Mouse (Mus musculus): ENCODE measurements around the gene Ccdc181. TPM values are rescaled to one million over a fixed set of nuclear protein-coding genes. Genes with fewer than 3 reads are reported as not detected.

Gene Ccdc181
- total and polyA plus RNA-seq, 3 experiments, result 2.7 to 9.2 (median 8.6) TPM

DNA sequence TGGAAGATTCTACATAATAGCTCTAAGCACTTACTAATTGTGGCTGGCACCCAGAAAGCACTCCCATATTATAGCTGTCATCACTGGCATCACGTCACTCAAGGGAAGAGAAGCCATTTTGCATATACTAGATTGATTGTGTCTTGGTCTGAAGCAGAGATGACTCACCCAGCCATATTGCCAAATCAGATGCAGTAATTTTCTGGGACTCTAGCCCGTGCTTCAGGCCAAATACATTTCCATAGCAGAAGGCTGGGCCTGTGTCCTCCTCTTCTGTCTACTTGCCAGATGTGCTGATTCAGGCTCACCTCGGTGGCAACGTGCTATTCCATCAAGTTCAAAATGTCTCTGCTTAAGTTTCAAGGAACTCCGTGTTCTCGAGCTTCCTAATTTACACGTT is 13.8 kb upstream of the Ccdc181 start:
- Histone ChIP-seq H3K27ac (no peak overlapping the region), H3K9ac (ENCODE audit: low read depth, low read length) (no peak overlapping the region), H3K36me3 (ENCODE audit: control insufficient read depth, insufficient read depth, low read length) (peaks cover 6% of the 10 kb centered on the region; the same call in 1 of the 2 replicates), H3K79me2 (replicated peaks; ENCODE audit: control insufficient read depth, insufficient read depth, low read length) (peaks cover 2% of the 10 kb centered on the region; the same call in 1 of the 2 replicates), H3K27me3 (ENCODE audit: control insufficient read depth, insufficient read depth, low read length) (no peaks in the 10 kb centered on the region), H3K4me3 (no peak overlapping the region), H3K4me1 (ENCODE audit: control insufficient read depth, insufficient read depth, low read length) (no peaks in the 10 kb centered on the region)
- intact Hi-C loops (cut with DNase I), result no loop called here
- DNase-seq, result peak in 1 of 2 experiments; percentile 25
- WGBS, result 64% methylated on average over 7 of the region's 7 CpGs
- no peak for TF ChIP-seq EP300 (IDR thresholded peaks at IDR 0.05; ENCODE audit: insufficient read depth, low read depth, low read length)
- TF ChIP-seq CTCF (IDR thresholded peaks at IDR 0.05), result no peak
- no peak for TF ChIP-seq POLR2A (IDR thresholded peaks at IDR 0.05; ENCODE audit: insufficient read depth, low read depth, low read length)

DNA sequence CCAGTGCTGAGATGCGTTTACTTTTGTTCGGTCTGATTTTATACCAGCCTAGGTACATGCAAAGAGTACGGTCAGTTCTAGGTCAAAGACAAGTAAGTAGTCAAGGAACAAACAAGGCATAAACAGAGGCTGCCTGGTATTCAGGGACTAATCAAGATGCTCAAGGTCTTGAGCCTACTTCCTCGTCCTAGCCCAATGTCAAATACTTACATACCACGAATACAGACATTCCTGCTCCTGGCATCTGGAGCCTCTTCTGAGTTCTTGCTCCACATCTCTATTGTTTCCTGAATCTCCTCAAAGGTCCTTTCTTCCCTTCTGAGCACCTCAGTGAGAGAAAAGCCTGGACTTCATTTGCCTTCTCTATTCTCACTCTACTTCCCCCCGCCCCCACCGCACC is 4.4 kb upstream of the Ccdc181 start:
- Histone ChIP-seq H3K4me1 (ENCODE audit: control insufficient read depth, insufficient read depth, low read length) (no peaks in the 10 kb centered on the region), H3K4me3 (no peak overlapping the region), H3K27me3 (ENCODE audit: control insufficient read depth, insufficient read depth, low read length) (no peaks in the 10 kb centered on the region), H3K79me2 (replicated peaks; ENCODE audit: control insufficient read depth, insufficient read depth, low read length) (no peaks in the 10 kb centered on the region), H3K36me3 (ENCODE audit: control insufficient read depth, insufficient read depth, low read length) (no peaks in the 10 kb centered on the region), H3K27ac (no peak overlapping the region), H3K9ac (ENCODE audit: low read depth, low read length) (no peak overlapping the region)
- no peak for DNase-seq
- TF ChIP-seq CTCF (IDR thresholded peaks at IDR 0.05), result no peak
- TF ChIP-seq EP300 (IDR thresholded peaks at IDR 0.05; ENCODE audit: insufficient read depth, low read depth, low read length), result no peak
- TF ChIP-seq POLR2A (IDR thresholded peaks at IDR 0.05; ENCODE audit: insufficient read depth, low read depth, low read length), result no peak
- intact Hi-C loops (cut with DNase I), result no loop called here
- WGBS, result 83% methylated on average over 7 of the region's 7 CpGs

DNA sequence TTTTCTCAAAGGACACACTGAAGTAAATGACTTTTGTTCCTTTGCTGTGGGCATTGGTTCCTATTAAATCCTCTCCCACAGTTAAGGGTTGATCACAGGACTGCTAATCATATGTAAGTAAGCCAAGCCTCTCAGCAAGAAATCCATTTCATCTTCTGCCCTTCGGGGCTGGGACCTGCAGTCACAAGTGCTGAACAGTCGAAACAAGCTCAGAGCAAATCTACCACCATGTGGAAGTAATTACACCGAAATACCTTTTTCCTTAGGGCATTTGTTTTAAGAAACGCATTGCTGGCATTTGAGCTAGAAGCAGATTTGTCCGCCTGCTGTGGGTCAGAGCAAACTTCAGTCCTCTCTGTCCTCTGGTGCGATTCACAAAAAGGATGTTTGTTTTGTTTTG is 1.7 kb upstream of the Ccdc181 start:
- TF ChIP-seq CTCF (IDR thresholded peaks at IDR 0.05), result no peak
- TF ChIP-seq EP300 (IDR thresholded peaks at IDR 0.05; ENCODE audit: insufficient read depth, low read depth, low read length), result no peak
- TF ChIP-seq POLR2A (IDR thresholded peaks at IDR 0.05; ENCODE audit: insufficient read depth, low read depth, low read length), result no peak
- Histone ChIP-seq H3K36me3 (ENCODE audit: control insufficient read depth, insufficient read depth, low read length) (no peaks in the 10 kb centered on the region), H3K79me2 (replicated peaks; ENCODE audit: control insufficient read depth, insufficient read depth, low read length) (no peaks in the 10 kb centered on the region), H3K27ac (no peak overlapping the region), H3K27me3 (ENCODE audit: control insufficient read depth, insufficient read depth, low read length) (no peaks in the 10 kb centered on the region), H3K4me3 (no peak overlapping the region), H3K9ac (ENCODE audit: low read depth, low read length) (no peak overlapping the region), H3K4me1 (ENCODE audit: control insufficient read depth, insufficient read depth, low read length) (no peaks in the 10 kb centered on the region)
- 68% methylated on average over 6 of the region's 6 CpGs for WGBS
- no peak for DNase-seq
- intact Hi-C loops (cut with DNase I), result loop anchor here (2.0 kb wide), 1 partner anchor 33 kb away; the partner anchor contains the start of gene Blzf1

DNA sequence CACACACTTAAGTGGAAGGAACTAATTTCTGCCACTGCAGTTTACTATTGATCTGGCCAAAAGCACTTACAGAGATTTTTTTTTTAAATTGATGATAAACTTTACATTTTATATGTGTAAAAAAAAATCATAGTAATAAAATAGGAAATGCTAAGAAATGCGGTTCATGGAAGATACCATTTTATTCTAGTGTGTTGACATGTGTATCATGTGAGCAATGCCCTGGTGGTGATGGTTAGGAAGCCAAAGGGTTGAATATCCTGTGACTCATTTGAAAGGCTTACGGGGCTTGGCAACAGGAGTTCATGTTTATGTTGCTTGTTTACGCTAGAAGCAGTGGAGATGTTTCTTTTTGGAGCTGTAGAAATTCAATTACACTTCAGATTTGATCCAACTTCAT is 1.2 kb downstream of the Ccdc181 start:
- Histone ChIP-seq H3K4me1 (ENCODE audit: control insufficient read depth, insufficient read depth, low read length) (no peaks in the 10 kb centered on the region), H3K9ac (ENCODE audit: low read depth, low read length) (no peak overlapping the region), H3K4me3 (no peak overlapping the region), H3K27me3 (ENCODE audit: control insufficient read depth, insufficient read depth, low read length) (no peaks in the 10 kb centered on the region), H3K36me3 (ENCODE audit: control insufficient read depth, insufficient read depth, low read length) (no peaks in the 10 kb centered on the region), H3K27ac (no peak overlapping the region), H3K79me2 (replicated peaks; ENCODE audit: control insufficient read depth, insufficient read depth, low read length) (no peaks in the 10 kb centered on the region)
- 84% methylated on average over 3 of the region's 3 CpGs for WGBS
- DNase-seq, result no peak
- no peak for TF ChIP-seq CTCF (IDR thresholded peaks at IDR 0.05)
- TF ChIP-seq POLR2A (IDR thresholded peaks at IDR 0.05; ENCODE audit: insufficient read depth, low read depth, low read length), result no peak
- intact Hi-C loops (cut with DNase I), result no loop called here

DNA sequence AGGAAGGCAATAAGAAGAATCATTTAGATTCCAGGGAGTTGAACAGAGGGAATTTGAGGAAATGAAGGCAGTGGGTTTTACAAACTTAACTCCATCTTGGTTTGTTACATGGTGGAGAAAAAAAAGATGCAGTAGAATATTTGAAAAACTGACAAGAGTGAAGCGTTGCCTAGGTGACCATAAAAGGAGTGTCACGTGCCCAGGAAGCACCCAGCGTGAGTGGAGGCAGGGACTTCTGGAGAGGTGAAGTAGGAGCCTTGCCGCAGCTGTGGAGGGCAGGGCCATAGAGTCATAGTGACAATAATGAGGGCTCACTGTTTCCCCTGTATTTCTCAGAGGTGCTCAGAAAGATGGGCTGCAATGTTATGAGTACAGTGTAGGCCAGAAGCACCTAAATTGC is 3.9 kb downstream of the Ccdc181 start:
- Histone ChIP-seq H3K36me3 (ENCODE audit: control insufficient read depth, insufficient read depth, low read length) (no peaks in the 10 kb centered on the region), H3K27me3 (ENCODE audit: control insufficient read depth, insufficient read depth, low read length) (no peaks in the 10 kb centered on the region), H3K79me2 (replicated peaks; ENCODE audit: control insufficient read depth, insufficient read depth, low read length) (no peaks in the 10 kb centered on the region), H3K4me1 (ENCODE audit: control insufficient read depth, insufficient read depth, low read length) (no peaks in the 10 kb centered on the region), H3K4me3 (no peak overlapping the region), H3K27ac (no peak overlapping the region), H3K9ac (ENCODE audit: low read depth, low read length) (no peak overlapping the region)
- TF ChIP-seq EP300 (IDR thresholded peaks at IDR 0.05; ENCODE audit: insufficient read depth, low read depth, low read length), result no peak
- TF ChIP-seq POLR2A (IDR thresholded peaks at IDR 0.05; ENCODE audit: insufficient read depth, low read depth, low read length), result no peak
- TF ChIP-seq CTCF (IDR thresholded peaks at IDR 0.05), result no peak
- WGBS, result 72% methylated on average over 4 of the region's 4 CpGs
- intact Hi-C loops (cut with DNase I), result no loop called here
- DNase-seq, result no peak

DNA sequence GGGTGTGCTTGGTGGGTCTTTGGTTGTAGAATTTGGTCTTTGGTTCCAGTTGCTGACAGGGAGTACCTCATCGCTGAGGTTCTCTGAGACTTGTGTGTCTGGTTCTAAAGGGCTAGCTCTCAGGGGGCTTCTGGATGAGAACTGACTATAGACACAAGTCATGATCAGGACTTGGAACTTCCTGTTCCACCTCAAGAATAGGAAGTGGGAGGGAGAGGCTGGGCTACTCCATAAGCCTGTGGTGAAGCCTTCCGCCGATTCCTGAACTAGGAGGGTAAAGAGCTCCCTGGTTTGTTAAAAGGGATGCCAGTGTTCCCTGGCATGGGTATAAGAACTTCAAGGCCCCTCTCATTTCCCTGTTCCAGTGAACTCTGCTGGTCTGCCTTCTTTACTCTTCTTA is 8.6 kb downstream of the Ccdc181 start:
- Histone ChIP-seq H3K4me3 (no peak overlapping the region), H3K79me2 (replicated peaks; ENCODE audit: control insufficient read depth, insufficient read depth, low read length) (no peaks in the 10 kb centered on the region), H3K36me3 (ENCODE audit: control insufficient read depth, insufficient read depth, low read length) (no peaks in the 10 kb centered on the region), H3K9ac (ENCODE audit: low read depth, low read length) (no peak overlapping the region), H3K27me3 (ENCODE audit: control insufficient read depth, insufficient read depth, low read length) (no peaks in the 10 kb centered on the region), H3K27ac (no peak overlapping the region), H3K4me1 (ENCODE audit: control insufficient read depth, insufficient read depth, low read length) (no peaks in the 10 kb centered on the region)
- WGBS, result 80% methylated on average over 3 of the region's 3 CpGs
- intact Hi-C loops (cut with DNase I), result no loop called here
- TF ChIP-seq CTCF (IDR thresholded peaks at IDR 0.05) (no peak), EP300 (IDR thresholded peaks at IDR 0.05; ENCODE audit: insufficient read depth, low read depth, low read length) (no peak), POLR2A (IDR thresholded peaks at IDR 0.05; ENCODE audit: insufficient read depth, low read depth, low read length) (no peak)
- no peak for DNase-seq

All from heart, adult 2 months (tissue).